In the genomic region with DNA sequence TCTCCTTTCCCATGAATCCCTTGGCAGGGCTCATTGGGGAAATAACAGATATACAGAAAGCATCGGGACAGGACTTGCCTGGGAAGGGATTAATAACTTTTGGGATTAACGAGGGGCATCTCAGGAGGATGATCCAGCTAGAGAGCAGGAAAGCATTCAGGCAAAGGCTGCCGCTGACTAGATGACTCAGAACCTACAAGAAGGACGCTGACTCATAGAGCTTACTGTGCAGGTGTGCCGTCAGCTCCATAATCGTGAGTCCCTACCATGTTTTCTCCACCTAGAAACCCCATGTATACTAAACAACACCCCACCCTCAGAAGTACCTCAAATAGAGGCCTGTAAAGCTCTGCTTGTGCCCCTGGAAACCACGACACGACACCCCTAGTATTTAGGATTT, we compare ENCODE assay signal across 21 mouse cellular contexts.
"Had no signal": no experiment of that assay in that cellular context is flagged by ENCODE, and none has a peak within 500 bp of the region (broad histone marks: within the 10 kb centered on the region; RNA-seq: fewer than 3 reads in every experiment).

No protein-coding gene starts in this region.

- H3K27ac ChIP-seq: kidney, postnatal 0 days; limb, embryonic 12.5 days; limb, embryonic 15.5 days; liver, embryonic 14.5 days; midbrain, embryonic 10.5 days; midbrain, embryonic 15.5 days; neural tube, embryonic 12.5 days; neural tube, embryonic 15.5 days; stomach, postnatal 0 days had no signal

- H3K4me3 ChIP-seq: limb, embryonic 12.5 days; limb, embryonic 15.5 days; megakaryocyte, embryonic 14.5 days; midbrain, embryonic 10.5 days; midbrain, embryonic 15.5 days; neural tube, embryonic 12.5 days; neural tube, embryonic 15.5 days had no signal

- H3K36me3 ChIP-seq: limb, embryonic 12.5 days; limb, embryonic 15.5 days; midbrain, embryonic 10.5 days; midbrain, embryonic 15.5 days; neural tube, embryonic 12.5 days; neural tube, embryonic 15.5 days had no signal

- H3K27me3 ChIP-seq: limb, embryonic 12.5 days; limb, embryonic 15.5 days; megakaryocyte, embryonic 14.5 days; neural tube, embryonic 12.5 days; neural tube, embryonic 15.5 days had no signal

- H3K4me2 ChIP-seq: limb, embryonic 12.5 days; limb, embryonic 15.5 days; liver, embryonic 11.5 days; lung, embryonic 14.5 days; midbrain, embryonic 15.5 days; neural tube, embryonic 12.5 days; neural tube, embryonic 15.5 days had no signal

- H3K9me3 ChIP-seq: limb, embryonic 12.5 days; limb, embryonic 15.5 days; midbrain, embryonic 10.5 days; midbrain, embryonic 15.5 days; neural tube, embryonic 12.5 days; neural tube, embryonic 15.5 days had no signal

- H3K9ac ChIP-seq: limb, embryonic 12.5 days; limb, embryonic 15.5 days; liver, embryonic 14.5 days; liver, postnatal 0 days; lung, embryonic 14.5 days; midbrain, embryonic 15.5 days; neural tube, embryonic 12.5 days; neural tube, embryonic 15.5 days had no signal

- DNase-seq: kidney, adult 2 months; kidney, postnatal 25 days; layer of hippocampus, postnatal 36 days; left cerebral cortex, postnatal 4 days; liver, postnatal 0 days; lung, embryonic 14.5 days; lung, postnatal 36 days; thymus, postnatal 25 days had no signal

- H3K4me1 ChIP-seq: limb, embryonic 12.5 days; limb, embryonic 15.5 days; megakaryocyte, embryonic 14.5 days; neural tube, embryonic 12.5 days; neural tube, embryonic 15.5 days had no signal

- ATAC-seq: intestine, postnatal 0 days; liver, postnatal 0 days; lung, postnatal 0 days; midbrain, embryonic 15.5 days had no signal
